10 mouse cellular contexts compared by ENCODE assay signal in the genomic region with DNA sequence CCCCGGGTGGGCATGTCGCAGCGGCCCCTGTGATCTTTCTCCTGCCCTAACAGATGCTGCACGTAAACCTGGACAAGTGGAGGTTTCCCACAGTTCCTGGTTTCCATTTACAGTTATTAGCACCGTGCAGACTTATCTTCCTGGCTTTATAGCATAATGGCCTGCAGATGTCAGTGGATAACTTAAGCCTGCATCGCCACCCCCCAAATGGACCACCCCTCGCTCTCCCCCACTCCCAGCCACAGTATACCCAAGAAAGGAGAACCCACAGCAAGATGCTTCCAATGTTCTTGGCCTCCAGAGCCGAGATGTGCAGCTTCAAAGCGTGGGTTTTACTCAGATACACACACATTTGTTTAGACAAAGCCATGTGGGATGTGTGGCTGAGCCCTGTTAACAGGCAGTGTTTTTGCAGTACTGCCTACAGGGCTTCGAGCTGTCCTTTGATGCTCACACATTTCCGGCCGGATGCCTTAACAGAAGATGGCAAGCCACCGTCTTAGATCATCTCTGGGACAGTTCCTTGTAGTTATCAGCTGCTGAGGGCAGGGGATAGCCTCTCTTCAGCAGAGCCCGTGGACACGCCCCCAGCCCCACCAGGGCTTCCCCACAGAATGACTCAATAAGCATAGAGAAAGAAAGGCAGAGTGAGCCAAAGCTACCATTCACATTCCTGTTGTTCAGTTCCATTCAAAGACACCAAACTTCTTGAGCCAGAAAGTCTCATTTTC.
DNase-seq lines count a peak whose midpoint lies in the region; ATAC-seq and TF ChIP-seq lines count a peak whose summit lies in the region.
"Had no signal": no experiment of that assay in that cellular context is flagged by ENCODE, and none has a peak within 500 bp of the region (broad histone marks: within the 10 kb centered on the region; RNA-seq: fewer than 3 reads in every experiment).

No protein-coding gene starts in this region.

- H3K4me2 ChIP-seq in heart, embryonic 15.5 days, result no peak overlapping the region
- H3K4me2 ChIP-seq in heart, embryonic 16.5 days (ENCODE audit: low read depth, low read length), result no peak overlapping the region
- no peak overlapping the region for H3K4me2 ChIP-seq in midbrain, postnatal 0 days (ENCODE audit: low read depth, low read length, poor library complexity, severe bottlenecking)

- intact Hi-C loops in heart, postnatal 14 days (cut with DNase I), result no loop called here

- H3K9ac ChIP-seq in heart, embryonic 15.5 days, result no peak overlapping the region
- H3K9ac ChIP-seq in heart, embryonic 16.5 days (ENCODE audit: low read length), result no peak overlapping the region
- H3K9ac ChIP-seq in midbrain, postnatal 0 days (replicated peaks; ENCODE audit: low read length, poor library complexity, severe bottlenecking), result no peak overlapping the region

- no peaks in the 10 kb centered on the region for H3K36me3 ChIP-seq in heart, embryonic 15.5 days
- peaks cover 2% of the 10 kb centered on the region; the same call in 1 of the 2 replicates for H3K36me3 ChIP-seq in heart, embryonic 16.5 days (ENCODE audit: control insufficient read depth, insufficient read depth)
- no peaks in the 10 kb centered on the region for H3K36me3 ChIP-seq in midbrain, postnatal 0 days (ENCODE audit: insufficient read depth, low read length)

- no peak for ATAC-seq in heart, embryonic 15.5 days (replicated peaks; ENCODE audit: insufficient number of reproducible peaks, insufficient read depth, low FRiP score, low read depth)
- ATAC-seq in heart, embryonic 16.5 days (replicated peaks; ENCODE audit: extremely low read depth, insufficient read depth, low FRiP score), result peak; percentile 52
- no peak for ATAC-seq in midbrain, postnatal 0 days (ENCODE audit: low FRiP score)

- no peak for DNase-seq in heart, postnatal 14 days
- peak; percentile 94 for DNase-seq in Muller cell, postnatal 12 days (ENCODE audit: inconsistent ontology term)
- DNase-seq in midbrain, postnatal 0 days (ENCODE audit: low spot score), result peak; percentile 8
- DNase-seq in urinary bladder, adult 2 months (ENCODE audit: low spot score), result no peak
- no peak for DNase-seq in urinary bladder, postnatal 4 days (ENCODE audit: low spot score in 2 of 2)
- no peak for DNase-seq in ovary, postnatal 10 days (ENCODE audit: low spot score)

- no peak overlapping the region for H3K4me3 ChIP-seq in heart, embryonic 15.5 days
- no peak overlapping the region for H3K4me3 ChIP-seq in heart, embryonic 16.5 days (ENCODE audit: low read length)
- H3K4me3 ChIP-seq in midbrain, postnatal 0 days (ENCODE audit: low read depth, low read length), result no peak overlapping the region
- H3K4me3 ChIP-seq: heart, adult 2 months; myocyte had no signal

- peak overlapping the region; percentile 39 for H3K27ac ChIP-seq in heart, embryonic 15.5 days
- peak overlapping the region; percentile 46; the same call in 1 of the 2 replicates for H3K27ac ChIP-seq in heart, embryonic 16.5 days (ENCODE audit: low read length)
- no peak overlapping the region for H3K27ac ChIP-seq in midbrain, postnatal 0 days (ENCODE audit: low read depth, low read length)

- H3K4me1 ChIP-seq in heart, embryonic 15.5 days (replicated peaks), result peaks cover 33% of the 10 kb centered on the region
- peaks cover 21% of the 10 kb centered on the region for H3K4me1 ChIP-seq in heart, embryonic 16.5 days (ENCODE audit: control insufficient read depth, insufficient read depth, low read length)
- H3K4me1 ChIP-seq in midbrain, postnatal 0 days (ENCODE audit: insufficient read depth, low read length), result no peaks in the 10 kb centered on the region

- 54% methylated on average over 15 of the region's 15 CpGs for WGBS in heart, embryonic 15.5 days
- WGBS in heart, embryonic 16.5 days, result 51% methylated on average over 15 of the region's 15 CpGs
- WGBS in midbrain, postnatal 0 days, result 68% methylated on average over 15 of the region's 15 CpGs

- H3K9me3 ChIP-seq in heart, embryonic 15.5 days (replicated peaks), result no peaks in the 10 kb centered on the region
- H3K9me3 ChIP-seq in heart, embryonic 16.5 days (replicated peaks; ENCODE audit: control insufficient read depth, low read length), result no peaks in the 10 kb centered on the region
- no peaks in the 10 kb centered on the region for H3K9me3 ChIP-seq in midbrain, postnatal 0 days (ENCODE audit: low read length)

- TF ChIP-seq CTCF in midbrain, postnatal 0 days (IDR thresholded peaks at IDR 0.05), result no peak

- no peaks in the 10 kb centered on the region for H3K27me3 ChIP-seq in heart, embryonic 15.5 days
- H3K27me3 ChIP-seq in heart, embryonic 16.5 days (ENCODE audit: control insufficient read depth, insufficient read depth, low read length), result no peaks in the 10 kb centered on the region
- no peaks in the 10 kb centered on the region for H3K27me3 ChIP-seq in midbrain, postnatal 0 days (ENCODE audit: insufficient read depth, low read length)

Comparison
In these comparisons a context has a peak if more than half of its experiments do, and no peak if none do; other contexts are left out.
1. DNase-seq: peak in Muller cell, postnatal 12 days (single experiment) and midbrain, postnatal 0 days (single experiment); none in heart, postnatal 14 days (0 of 2), urinary bladder, adult 2 months (single experiment), urinary bladder, postnatal 4 days (0 of 2) and ovary, postnatal 10 days (single experiment).